Mouse (Mus musculus) limb, embryonic 13.5 days (tissue): Measurements from ENCODE around the gene Oca2. TPM values are rescaled to one million over a fixed set of nuclear protein-coding genes. Genes with fewer than 3 reads are reported as not detected.

ENCODE experiments used
- ATAC-seq: fragments of 200-750 bp; cut with Nextera tagmentation; 2 replicates; pipeline ENCODE4 v1.8.0; 2017; ENCODE audit warnings: low read depth, moderate number of reproducible peaks, moderate TSS enrichment; ENCODE audit not compliant: low FRiP score
- H3K27ac ChIP-seq: fragments of 300-500 bp; sonication (generic); 2 replicates; pipeline ENCODE4 v1.5.1; 2015; ENCODE audit warnings: inconsistent platforms, mild to moderate bottlenecking, moderate library complexity
- H3K27me3 ChIP-seq: fragments of 300-500 bp; sonication (generic); 2 replicates; pipeline ENCODE4 v1.6.1; 2015; ENCODE audit warnings: mild to moderate bottlenecking, inconsistent platforms
- H3K36me3 ChIP-seq: fragments of 300-500 bp; sonication (generic); 2 replicates; pipeline ENCODE4 v1.6.1; 2015; ENCODE audit warnings: inconsistent platforms, mild to moderate bottlenecking, moderate library complexity
- H3K4me1 ChIP-seq: fragments of 300-500 bp; sonication (generic); 2 replicates; pipeline ENCODE4 v1.6.1; 2015; ENCODE audit warnings: inconsistent platforms
- H3K4me2 ChIP-seq: fragments of 300-500 bp; sonication (generic); replicated peaks from 2 replicates; pipeline ENCODE4 v1.6.1; 2015; ENCODE audit warnings: inconsistent platforms, mild to moderate bottlenecking, moderate library complexity
- H3K4me3 ChIP-seq: fragments of 300-500 bp; sonication (generic); 2 replicates; pipeline ENCODE4 v1.5.1; 2015; ENCODE audit warnings: moderate library complexity, mild to moderate bottlenecking, inconsistent platforms
- H3K9ac ChIP-seq: fragments of 300-500 bp; sonication (generic); 2 replicates; pipeline ENCODE4 v1.6.1; 2015; ENCODE audit warnings: mild to moderate bottlenecking, inconsistent platforms
- H3K9me3 ChIP-seq: fragments of 300-500 bp; sonication (generic); 2 replicates; pipeline ENCODE4 v1.6.1; 2016; ENCODE audit warnings: inconsistent platforms
- WGBS: fragments of 180-500 bp; shearing (Covaris S2); methylation state at CpG from one replicate; pipeline ENCODE4 v1.1.7; 2015; 5-methylcytosine and 5-hydroxymethylcytosine counted together
- polyA plus RNA-seq: library from polyadenylated mRNA; unstranded; fragments of >200 nt; fragmentation: Nextera tagmentation; extraction: Ambion mirVana; gene quantifications from 2 replicates; pipeline ENCODE4 v1.2.1, GENCODE M21; 2015

The Oca2 gene
- polyA plus RNA-seq, 1 experiment from 2014 or later, result 0.06 TPM

- Histone ChIP-seq H3K9me3 (no peaks in the 10 kb centered on the region), H3K4me3 (no peak overlapping the region), H3K4me1 (peaks cover 14% of the 10 kb centered on the region), H3K27me3 (no peaks in the 10 kb centered on the region), H3K4me2 (no peak overlapping the region), H3K36me3 (no peaks in the 10 kb centered on the region), H3K27ac (no peak overlapping the region), H3K9ac (no peak overlapping the region)
- 52% methylated on average over 6 of the region's 6 CpGs for WGBS
- ATAC-seq, result no peak
These were observed 178.7 kb downstream of the Oca2 start for GRCm38 (mm10) chr7:56418182-56418836.

- peak; percentile 76 for ATAC-seq
These were observed 179.8 kb downstream of the Oca2 start for GRCm38 (mm10) chr7:56419253-56419844.

GRCm38 (mm10) chr7:56421946-56422345 lies 182.4 kb downstream of the Oca2 start:
- Histone ChIP-seq H3K9me3 (no peaks in the 10 kb centered on the region), H3K27me3 (no peaks in the 10 kb centered on the region), H3K36me3 (no peaks in the 10 kb centered on the region), H3K4me3 (no peak overlapping the region), H3K4me2 (no peak overlapping the region), H3K9ac (no peak overlapping the region), H3K4me1 (peaks cover 14% of the 10 kb centered on the region), H3K27ac (no peak overlapping the region)
- ATAC-seq, result no peak
- 77% methylated on average over 2 of the region's 2 CpGs for WGBS

More at GRCm38 (mm10) chr7:56419253-56419844, 179.8 kb downstream of the Oca2 start:
- H3K9ac ChIP-seq, result no peak overlapping the region
- H3K27me3 ChIP-seq, result no peaks in the 10 kb centered on the region
- H3K36me3 ChIP-seq, result no peaks in the 10 kb centered on the region
- 18% methylated on average over 5 of the region's 5 CpGs for WGBS
- peak overlapping the region; percentile 11; the same call in 1 of the 2 replicates for H3K27ac ChIP-seq
- no peak overlapping the region for H3K4me2 ChIP-seq
- no peaks in the 10 kb centered on the region for H3K9me3 ChIP-seq
- H3K4me1 ChIP-seq, result peaks cover 14% of the 10 kb centered on the region
- no peak overlapping the region for H3K4me3 ChIP-seq

- Histone ChIP-seq H3K9ac (no peak overlapping the region), H3K9me3 (no peaks in the 10 kb centered on the region), H3K27ac (peak overlapping the region; percentile 6; the same call in 1 of the 2 replicates), H3K4me3 (no peak overlapping the region), H3K27me3 (no peaks in the 10 kb centered on the region), H3K4me2 (no peak overlapping the region), H3K36me3 (no peaks in the 10 kb centered on the region), H3K4me1 (peaks cover 13% of the 10 kb centered on the region)
- peak; percentile 70 for ATAC-seq
- 70% methylated on average over 2 of the region's 2 CpGs for WGBS
These were observed 184.0 kb downstream of the Oca2 start for GRCm38 (mm10) chr7:56423548-56423947.

GRCm38 (mm10) chr7:56460814-56461520 lies 221.4 kb downstream of the Oca2 start:
- 79% methylated on average over 4 of the region's 4 CpGs for WGBS
- no peak overlapping the region for H3K4me3 ChIP-seq
- H3K27ac ChIP-seq, result no peak overlapping the region
- no peak for ATAC-seq
- H3K36me3 ChIP-seq, result no peaks in the 10 kb centered on the region
- H3K9ac ChIP-seq, result no peak overlapping the region
- H3K4me1 ChIP-seq, result no peaks in the 10 kb centered on the region
- no peaks in the 10 kb centered on the region for H3K9me3 ChIP-seq
- no peak overlapping the region for H3K4me2 ChIP-seq
- no peaks in the 10 kb centered on the region for H3K27me3 ChIP-seq

GRCm38 (mm10) chr7:56498242-56498641 lies 258.7 kb downstream of the Oca2 start:
- WGBS, result 45% methylated on average over 2 of the region's 2 CpGs
- no peaks in the 10 kb centered on the region for H3K36me3 ChIP-seq
- H3K4me2 ChIP-seq, result no peak overlapping the region
- no peak overlapping the region for H3K27ac ChIP-seq
- no peak overlapping the region for H3K4me3 ChIP-seq
- no peaks in the 10 kb centered on the region for H3K27me3 ChIP-seq
- no peaks in the 10 kb centered on the region for H3K4me1 ChIP-seq
- no peak overlapping the region for H3K9ac ChIP-seq
- no peaks in the 10 kb centered on the region for H3K9me3 ChIP-seq
- peak; percentile 32; the same call in 1 of the 2 replicates for ATAC-seq

- Histone ChIP-seq H3K27me3 (no peaks in the 10 kb centered on the region), H3K9me3 (no peaks in the 10 kb centered on the region), H3K36me3 (no peaks in the 10 kb centered on the region), H3K9ac (no peak overlapping the region), H3K27ac (no peak overlapping the region), H3K4me1 (no peaks in the 10 kb centered on the region), H3K4me2 (no peak overlapping the region), H3K4me3 (no peak overlapping the region)
- WGBS, result 29% methylated on average over 2 of the region's 2 CpGs
- ATAC-seq, result peak; percentile 77
These were observed 259.8 kb downstream of the Oca2 start for GRCm38 (mm10) chr7:56499319-56499718.

GRCm38 (mm10) chr7:56499767-56500166 lies 260.2 kb downstream of the Oca2 start:
- no peaks in the 10 kb centered on the region for H3K9me3 ChIP-seq
- no peak overlapping the region for H3K4me3 ChIP-seq
- no peaks in the 10 kb centered on the region for H3K27me3 ChIP-seq
- H3K27ac ChIP-seq, result no peak overlapping the region
- peak; percentile 79 for ATAC-seq
- no peak overlapping the region for H3K9ac ChIP-seq
- no peaks in the 10 kb centered on the region for H3K4me1 ChIP-seq
- no peak overlapping the region for H3K4me2 ChIP-seq
- no peaks in the 10 kb centered on the region for H3K36me3 ChIP-seq
- 32% methylated on average over 1 of the region's 1 CpGs for WGBS

- H3K9me3 ChIP-seq, result no peaks in the 10 kb centered on the region
- WGBS, result 86% methylated on average over 1 of the region's 1 CpGs
- no peak for ATAC-seq
- no peak overlapping the region for H3K27ac ChIP-seq
- H3K27me3 ChIP-seq, result no peaks in the 10 kb centered on the region
- H3K4me3 ChIP-seq, result no peak overlapping the region
- H3K36me3 ChIP-seq, result no peaks in the 10 kb centered on the region
- no peaks in the 10 kb centered on the region for H3K4me1 ChIP-seq
- no peak overlapping the region for H3K9ac ChIP-seq
- H3K4me2 ChIP-seq, result no peak overlapping the region
These were observed 260.9 kb downstream of the Oca2 start for GRCm38 (mm10) chr7:56500438-56500837.

- WGBS, result 66% methylated on average over 1 of the region's 1 CpGs
- H3K27me3 ChIP-seq, result no peaks in the 10 kb centered on the region
- H3K36me3 ChIP-seq, result no peaks in the 10 kb centered on the region
- no peaks in the 10 kb centered on the region for H3K9me3 ChIP-seq
- ATAC-seq, result no peak
- H3K4me1 ChIP-seq, result no peaks in the 10 kb centered on the region
- no peak overlapping the region for H3K4me3 ChIP-seq
- no peak overlapping the region for H3K9ac ChIP-seq
- no peak overlapping the region for H3K4me2 ChIP-seq
- no peak overlapping the region for H3K27ac ChIP-seq
These were observed 279.0 kb downstream of the Oca2 start for GRCm38 (mm10) chr7:56518581-56518980.

- no peaks in the 10 kb centered on the region for H3K9me3 ChIP-seq
- WGBS, result 7% methylated on average over 5 of the region's 5 CpGs
- H3K9ac ChIP-seq, result no peak overlapping the region
- no peak overlapping the region for H3K4me2 ChIP-seq
- H3K4me3 ChIP-seq, result no peak overlapping the region
- H3K36me3 ChIP-seq, result no peaks in the 10 kb centered on the region
- H3K27me3 ChIP-seq, result no peaks in the 10 kb centered on the region
- no peak for ATAC-seq
- no peaks in the 10 kb centered on the region for H3K4me1 ChIP-seq
- no peak overlapping the region for H3K27ac ChIP-seq
These were observed 280.2 kb downstream of the Oca2 start for GRCm38 (mm10) chr7:56519741-56520140.

- Histone ChIP-seq H3K9ac (no peak overlapping the region), H3K4me2 (no peak overlapping the region), H3K36me3 (no peaks in the 10 kb centered on the region), H3K27ac (no peak overlapping the region), H3K27me3 (no peaks in the 10 kb centered on the region), H3K4me1 (no peaks in the 10 kb centered on the region), H3K4me3 (no peak overlapping the region), H3K9me3 (no peaks in the 10 kb centered on the region)
- peak; percentile 28; the same call in 1 of the 2 replicates for ATAC-seq
- 26% methylated on average over 2 of the region's 2 CpGs for WGBS
These were observed 295.3 kb downstream of the Oca2 start for GRCm38 (mm10) chr7:56534856-56535255.
